Mouse (Mus musculus) CH12.LX (cell line): ENCODE measurements around the gene Celsr2. TPM values are rescaled to one million over a fixed set of nuclear protein-coding genes. Genes with fewer than 3 reads are reported as not detected.

Experiments
- DNase-seq: peaks from one replicate; pipeline ENCODE4 v3.0.0-alpha.2; 2013; ENCODE audit errors: extremely low read depth
- H3K27ac ChIP-seq: 2 replicates; pipeline ENCODE4 v1.5.1; 2012; ENCODE audit warnings: low read depth, mild to moderate bottlenecking, control low read depth, moderate library complexity; ENCODE audit not compliant: insufficient read depth
- H3K27me3 ChIP-seq: replicated peaks from 2 replicates; pipeline ENCODE3; 2012; ENCODE audit warnings: inconsistent platforms
- H3K36me3 ChIP-seq, 2 experiments: replicated peaks in 1 of 2; 2 replicates each; pipeline versions ENCODE3 to v1.6.1; 2012; ENCODE audit warnings: inconsistent platforms in 1 of 2, low read length in 1 of 2, mild to moderate bottlenecking in 1 of 2, mixed read lengths in 1 of 2, moderate library complexity in 1 of 2; ENCODE audit not compliant: control insufficient read depth in 1 of 2, insufficient read depth in 1 of 2
- H3K4me1 ChIP-seq, 2 experiments: 2 replicates each; pipeline ENCODE4 v1.6.1; 2012; ENCODE audit warnings: inconsistent platforms in 1 of 2, moderate library complexity in 1 of 2; ENCODE audit not compliant: insufficient read depth in 2 of 2, control insufficient read depth in 1 of 2
- H3K4me2 ChIP-seq: 2 replicates; pipeline ENCODE4 v1.6.1; 2012; ENCODE audit warnings: low read depth, mild to moderate bottlenecking, control low read depth; ENCODE audit not compliant: poor library complexity, insufficient read depth, severe bottlenecking
- H3K4me3 ChIP-seq, 3 experiments: fragments of 150-350 bp in 1 of 3; sonication (generic) in 1 of 3; replicated peaks in 1 of 3; 2 replicates each; pipeline versions ENCODE3 to v1.5.1; 2011 to 2012; ENCODE audit warnings: low read depth in 2 of 3, low read length in 2 of 3, mild to moderate bottlenecking in 2 of 3, moderate library complexity in 2 of 3, control low read depth in 1 of 3, improper control_type of control experiment in 1 of 3, inconsistent platforms in 1 of 3, mixed read lengths in 1 of 3; ENCODE audit not compliant: poor library complexity in 1 of 3
- H3K79me2 ChIP-seq: replicated peaks from 2 replicates; pipeline ENCODE4 v1.6.1; 2012; ENCODE audit warnings: mild to moderate bottlenecking, moderate library complexity; ENCODE audit not compliant: control insufficient read depth, poor library complexity, insufficient read depth, severe bottlenecking; ENCODE audit errors: extremely low read depth
- H3K9ac ChIP-seq: 2 replicates; pipeline ENCODE4 v1.6.1; 2012; ENCODE audit warnings: low read depth, mild to moderate bottlenecking, control low read depth, moderate library complexity; ENCODE audit not compliant: insufficient read depth
- H3K9me3 ChIP-seq: replicated peaks from 2 replicates; pipeline ENCODE3; 2012; ENCODE audit warnings: low read length, inconsistent platforms, mixed read lengths
- BHLHE40 ChIP-seq: IDR thresholded peaks from 2 replicates; pipeline ENCODE4 v1.6.1; 2011; ENCODE audit warnings: mild to moderate bottlenecking, low read depth, low read length, improper control_type of control experiment
- CHD2 ChIP-seq: IDR thresholded peaks from 2 replicates; pipeline ENCODE4 v1.6.1; 2011; ENCODE audit warnings: low read length, improper control_type of control experiment
- ETS1 ChIP-seq: conservative IDR thresholded peaks from 2 replicates; pipeline ENCODE4 v1.6.1; 2012; ENCODE audit warnings: low read depth, mild to moderate bottlenecking, inconsistent platforms, low read length, improper control_type of control experiment, moderate library complexity
- GABPA ChIP-seq: IDR thresholded peaks from 2 replicates; pipeline ENCODE4 v1.6.1; 2012; ENCODE audit warnings: low read depth, low read length, improper control_type of control experiment, inconsistent platforms; ENCODE audit not compliant: insufficient replicate concordance
- HCFC1 ChIP-seq: IDR thresholded peaks from 2 replicates; pipeline ENCODE4 v1.6.1; 2012; ENCODE audit warnings: low read depth, mild to moderate bottlenecking, inconsistent platforms, low read length, improper control_type of control experiment
- IRF4 ChIP-seq: IDR thresholded peaks from 2 replicates; pipeline ENCODE4 v1.6.1; 2014; ENCODE audit warnings: low read depth, mild to moderate bottlenecking, inconsistent platforms, low read length, improper control_type of control experiment
- JUND ChIP-seq: conservative IDR thresholded peaks from 2 replicates; pipeline ENCODE4 v1.6.1; 2011; ENCODE audit warnings: low read depth, low read length, improper control_type of control experiment
- KAT2A ChIP-seq: IDR thresholded peaks from 2 replicates; pipeline ENCODE4 v1.6.1; 2012; ENCODE audit warnings: low read length, improper control_type of control experiment, inconsistent platforms; ENCODE audit not compliant: insufficient replicate concordance
- MAX ChIP-seq: IDR thresholded peaks from 2 replicates; pipeline ENCODE4 v1.6.1; 2011; ENCODE audit warnings: low read length, improper control_type of control experiment
- MAZ ChIP-seq: IDR thresholded peaks from 2 replicates; pipeline ENCODE4 v1.6.1; 2012; ENCODE audit warnings: low read depth, mild to moderate bottlenecking, inconsistent platforms, low read length, improper control_type of control experiment, moderate library complexity
- MEF2A ChIP-seq: IDR thresholded peaks from 2 replicates; pipeline ENCODE4 v1.6.1; 2014; ENCODE audit warnings: low read depth, mild to moderate bottlenecking, inconsistent platforms, low read length, improper control_type of control experiment, borderline replicate concordance
- MXI1 ChIP-seq: IDR thresholded peaks from 2 replicates; pipeline ENCODE4 v1.6.1; 2011; ENCODE audit warnings: mild to moderate bottlenecking, low read depth, low read length, improper control_type of control experiment
- NELFE ChIP-seq: IDR thresholded peaks from 2 replicates; pipeline ENCODE4 v1.6.1; 2011; ENCODE audit warnings: low read depth, low read length, improper control_type of control experiment
- POLR2A ChIP-seq: IDR thresholded peaks from 2 replicates; pipeline ENCODE4 v1.6.1; 2011; ENCODE audit warnings: low read depth, mild to moderate bottlenecking, improper control_type of control experiment, low read length
- SIN3A ChIP-seq: IDR thresholded peaks from 2 replicates; pipeline ENCODE4 v1.6.1; 2012; ENCODE audit warnings: low read length, improper control_type of control experiment, inconsistent platforms
- SMC3 ChIP-seq: IDR thresholded peaks from 2 replicates; pipeline ENCODE4 v1.6.1; 2011; ENCODE audit warnings: low read depth, low read length, improper control_type of control experiment
- UBTF ChIP-seq: IDR thresholded peaks from 2 replicates; pipeline ENCODE4 v1.6.1; 2012; ENCODE audit warnings: low read depth, mild to moderate bottlenecking, inconsistent platforms, low read length, improper control_type of control experiment, moderate library complexity
- USF1 ChIP-seq: IDR thresholded peaks from 2 replicates; pipeline ENCODE4 v1.6.1; 2014; ENCODE audit warnings: low read depth, mild to moderate bottlenecking, inconsistent platforms, low read length, improper control_type of control experiment
- USF2 ChIP-seq: conservative IDR thresholded peaks from 2 replicates; pipeline ENCODE4 v1.6.1; 2011; ENCODE audit warnings: low read depth, low read length, improper control_type of control experiment
- ZKSCAN1 ChIP-seq: IDR thresholded peaks from 2 replicates; pipeline ENCODE4 v1.6.1; 2012; ENCODE audit warnings: low read depth, inconsistent platforms, low read length, improper control_type of control experiment, borderline replicate concordance
- ZMIZ1 ChIP-seq: IDR thresholded peaks from 2 replicates; pipeline ENCODE4 v1.6.1; 2012; ENCODE audit warnings: low read depth, mild to moderate bottlenecking, inconsistent platforms, low read length, improper control_type of control experiment
- ZNF384 ChIP-seq: IDR thresholded peaks from 2 replicates; pipeline ENCODE4 v1.6.1; 2012; ENCODE audit warnings: low read depth, low read length, improper control_type of control experiment, inconsistent platforms
- dilution Hi-C: fragments of 300-500 bp; cut with MboI; formaldehyde crosslinking; loops from 2 replicates; pipeline ENCODE4 v1.14.3; 2020; ENCODE audit warnings: low sequenced_read_pairs; ENCODE audit not compliant: extremely low pct_unique_long_range_greater_than_20kb, extremely low pct_ligation_motif_present
- in situ Hi-C: fragments of 300-500 bp; cut with MboI; formaldehyde crosslinking; loops from 3 replicates; pipeline ENCODE4 v1.14.3; 2019; ENCODE audit warnings: low sequenced_read_pairs, low pct_ligation_motif_present, low pct_unique_long_range_greater_than_20kb, mixed read lengths
- polyA plus RNA-seq: library from polyadenylated mRNA; unstranded; fragments of >175 nt; gene quantifications from 2 replicates; pipeline ENCODE4 v1.2.1, GENCODE M21; 2012; ENCODE audit warnings: low read depth; ENCODE audit not compliant: insufficient read length
- total RNA-seq, 2 experiments: library from RNA; depleted of rRNA; stranded (reverse); fragments of 300-350 nt in 1 of 2; fragments of >200 nt in 1 of 2; gene quantifications; 2 replicates each; pipeline ENCODE4 v1.2.3; 2012 to 2014

Celsr2 gene
- total and polyA plus RNA-seq, 3 experiments, result not detected

- Histone ChIP-seq H3K9me3 (no peaks in the 10 kb centered on the region), H3K36me3 (peaks cover 54 to 74% of the 10 kb centered on the region in 2 experiments), H3K4me1 (no peaks in the 10 kb centered on the region; a peak in 1 of 4 replicates), H3K27ac (no peak overlapping the region), H3K4me2 (no peak overlapping the region), H3K79me2 (0 out of 2 replicates have a peak, but pooled peaks cover 2% of the 10 kb centered on the region), H3K27me3 (no peaks in the 10 kb centered on the region), H3K4me3 (no peak overlapping the region), H3K9ac (no peak overlapping the region)
- DNase-seq, result no peak
- dilution Hi-C loops, result no loop called here
- in situ Hi-C loops, result no loop called here
- TF ChIP-seq HCFC1 (no peak), CHD2 (no peak), ETS1 (no peak), USF2 (no peak), BHLHE40 (no peak), KAT2A (no peak), MAX (no peak), NELFE (no peak), SIN3A (no peak), ZKSCAN1 (no peak), IRF4 (no peak), ZNF384 (no peak)
Measured at GRCm38 (mm10) chr3:108425624-108426018, 10.3 kb upstream of the Celsr2 start.

- Histone ChIP-seq H3K79me2 (0 out of 2 replicates have a peak, but pooled peaks cover 2% of the 10 kb centered on the region), H3K36me3 (peaks cover 50 to 71% of the 10 kb centered on the region in 2 experiments), H3K9ac (no peak overlapping the region), H3K4me1 (no peaks in the 10 kb centered on the region; a peak in 1 of 4 replicates), H3K9me3 (no peaks in the 10 kb centered on the region), H3K4me3 (no peak overlapping the region), H3K27ac (no peak overlapping the region), H3K4me2 (no peak overlapping the region), H3K27me3 (no peaks in the 10 kb centered on the region)
- TF ChIP-seq NELFE (no peak), POLR2A (no peak), MAZ (no peak), UBTF (no peak), SMC3 (no peak), GABPA (no peak), HCFC1 (no peak), MEF2A (no peak), USF1 (no peak), JUND (no peak), ZMIZ1 (no peak), MXI1 (no peak)
- in situ Hi-C loops (loop anchor here (25.0 kb wide), 1 partner anchor 362 kb away; no protein-coding TSS in a partner anchor), dilution Hi-C loops (no loop called here)
- no peak for DNase-seq
Measured at GRCm38 (mm10) chr3:108424944-108425623, 9.7 kb upstream of the Celsr2 start.
